Mouse (Mus musculus) forebrain, embryonic 16.5 days (tissue): ENCODE results near the gene Nicn1. TPM values are rescaled to one million over a fixed set of nuclear protein-coding genes. Genes with fewer than 3 reads are reported as not detected.
A peak's percentile ranks its signal among the peaks of the same experiment; 100 is the strongest.
"Not testable (repeated sequence)": the region's sequence is repeated elsewhere in the genome, so short reads cannot be mapped to it uniquely, and the experiment has no call there.

ENCODE experiments used
- ATAC-seq: fragments of 200-750 bp; cut with Nextera tagmentation; 2 replicates; pipeline ENCODE4 v1.8.0; 2017; ENCODE audit warnings: mild to moderate bottlenecking, moderate library complexity
- H3K27ac ChIP-seq: fragments of 300-500 bp; sonication (generic); 2 replicates; pipeline ENCODE4 v1.5.1; 2014; ENCODE audit warnings: low read length, control low read depth
- H3K27me3 ChIP-seq: fragments of 300-500 bp; sonication (generic); replicated peaks from 2 replicates; pipeline ENCODE4 v1.6.1; 2014; ENCODE audit warnings: low read length; ENCODE audit not compliant: control insufficient read depth, insufficient read depth
- H3K36me3 ChIP-seq: fragments of 300-500 bp; sonication (generic); 2 replicates; pipeline ENCODE4 v1.6.1; 2014; ENCODE audit not compliant: control insufficient read depth, insufficient read depth
- H3K4me1 ChIP-seq: fragments of 300-500 bp; sonication (generic); replicated peaks from 2 replicates; pipeline ENCODE4 v1.6.1; 2014; ENCODE audit warnings: low read length; ENCODE audit not compliant: control insufficient read depth, insufficient read depth
- H3K4me2 ChIP-seq: fragments of 300-500 bp; sonication (generic); 2 replicates; pipeline ENCODE4 v1.6.1; 2014; ENCODE audit warnings: mild to moderate bottlenecking, low read length, control low read depth
- H3K4me3 ChIP-seq: fragments of 300-500 bp; sonication (generic); replicated peaks from 2 replicates; pipeline ENCODE4 v1.5.1; 2014; ENCODE audit warnings: mild to moderate bottlenecking, low read length, control low read depth
- H3K9ac ChIP-seq: fragments of 300-500 bp; sonication (generic); replicated peaks from 2 replicates; pipeline ENCODE4 v1.6.1; 2014; ENCODE audit warnings: low read depth, low read length, control low read depth
- H3K9me3 ChIP-seq: fragments of 300-500 bp; sonication (generic); 2 replicates; pipeline ENCODE4 v1.6.1; 2016; ENCODE audit warnings: low read length; ENCODE audit not compliant: control insufficient read depth
- WGBS: fragments of 180-500 bp; shearing (Covaris S2); extraction: QIAGEN DNeasy Blood & Tissue Kit; methylation state at CpG from one replicate; pipeline ENCODE4 v1.1.7; 2014; 5-methylcytosine and 5-hydroxymethylcytosine counted together
- polyA plus RNA-seq: library from polyadenylated mRNA; unstranded; fragments of >200 nt; fragmentation: Nextera tagmentation; extraction: Ambion mirVana; gene quantifications from 2 replicates; pipeline ENCODE4 v1.2.1, GENCODE M21; 2015

Nicn1 gene
- polyA plus RNA-seq, 1 experiment from 2014 or later = 158 TPM

DNA sequence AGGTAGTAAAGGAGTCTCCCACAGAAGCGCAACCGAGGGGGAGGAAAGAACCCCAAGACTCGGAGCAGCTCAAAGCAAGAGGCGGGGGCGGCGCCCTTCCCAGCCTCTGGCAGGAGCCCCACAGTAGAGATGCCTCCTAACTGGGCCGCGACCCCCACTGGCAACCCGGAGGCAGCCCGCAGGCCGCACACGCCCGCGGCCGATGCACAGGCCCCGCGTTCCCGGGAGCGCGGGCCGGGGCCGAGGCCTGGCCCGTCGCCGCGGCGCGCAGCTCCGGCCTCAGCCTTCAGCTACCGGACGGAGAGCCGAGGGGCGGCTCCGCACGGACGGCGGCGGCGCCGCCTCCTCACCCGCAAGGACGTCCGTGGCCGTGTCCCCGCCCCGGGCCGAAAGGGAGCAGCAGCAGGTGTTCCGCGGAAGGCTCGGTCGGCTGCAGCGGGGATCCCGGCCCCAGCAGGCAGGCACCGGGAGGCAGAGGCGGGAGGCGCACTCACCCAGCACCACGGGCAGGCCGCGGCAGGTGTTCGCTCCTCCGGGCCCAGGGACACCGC, 27.0 kb upstream of the Nicn1 start:
- Histone ChIP-seq H3K4me3 (peak overlapping the region; percentile 95), H3K27ac (peak overlapping the region; percentile 86), H3K9me3 (no peaks in the 10 kb centered on the region), H3K4me1 (peaks cover 24% of the 10 kb centered on the region), H3K27me3 (no peaks in the 10 kb centered on the region), H3K4me2 (peak overlapping the region; percentile 85), H3K36me3 (no peaks in the 10 kb centered on the region), H3K9ac (peak overlapping the region; percentile 86)
- WGBS = under 1% methylated on average over 57 of the region's 62 CpGs
- ATAC-seq = peak; percentile 59

GRCm38 (mm10) chr9:108263690-108264190, 26.5 kb upstream of the Nicn1 start, which contains the start of gene Dag1:
Gene Dag1 (minus strand): TSS chr9:108263958.
- H3K4me1 ChIP-seq = peaks cover 24% of the 10 kb centered on the region
- no peaks in the 10 kb centered on the region for H3K9me3 ChIP-seq
- H3K9ac ChIP-seq = peak within 1 kb of the TSS; percentile 86
- peak within 1 kb of the TSS; percentile 85 for H3K4me2 ChIP-seq
- peak within 1 kb of the TSS; percentile 86 for H3K27ac ChIP-seq
- peak; percentile 99 for ATAC-seq
- H3K4me3 ChIP-seq = peak within 1 kb of the TSS; percentile 95
- no peaks in the 10 kb centered on the region for H3K27me3 ChIP-seq
- under 1% methylated on average over 61 of the region's 71 CpGs for WGBS
- H3K36me3 ChIP-seq = no peaks in the 10 kb centered on the region

DNA sequence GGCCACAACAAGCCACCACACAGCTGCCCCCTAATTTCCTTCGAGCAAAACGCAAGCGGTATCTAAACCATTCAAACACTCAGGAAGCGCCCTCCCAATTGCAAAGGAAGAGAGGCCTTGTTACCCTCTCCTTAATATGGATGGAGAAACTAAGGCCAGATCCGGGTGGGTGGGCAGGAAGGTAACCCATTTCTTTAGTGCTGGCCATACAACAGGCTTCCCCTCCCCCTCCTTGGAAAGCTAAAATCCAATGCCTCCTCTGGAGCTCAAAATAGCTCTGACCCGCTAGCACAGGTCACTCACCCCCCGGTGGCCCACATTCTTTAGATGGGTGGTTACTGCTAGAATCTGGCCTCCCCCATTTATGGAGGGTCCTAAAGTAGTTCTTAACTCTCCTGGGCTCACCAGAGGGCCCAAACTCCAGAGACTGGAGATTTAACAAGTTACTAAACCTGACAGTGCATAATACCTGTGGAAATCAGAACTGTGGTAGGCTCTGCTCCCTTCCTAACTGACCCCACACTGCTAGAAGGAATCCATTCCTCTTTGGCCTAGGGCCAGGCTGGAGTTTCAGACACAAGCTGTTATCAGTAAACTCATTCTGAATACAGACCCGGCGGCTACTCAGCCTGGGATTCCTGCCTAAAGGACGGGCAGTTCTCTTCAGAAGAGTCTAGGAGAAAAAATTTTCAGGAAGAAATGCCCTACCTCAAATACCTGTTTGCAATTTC, 25.9 kb upstream of the Nicn1 start:
- H3K27ac ChIP-seq = peak overlapping the region; percentile 76
- H3K9ac ChIP-seq = peak overlapping the region; percentile 52
- no peaks in the 10 kb centered on the region for H3K36me3 ChIP-seq
- no peaks in the 10 kb centered on the region for H3K9me3 ChIP-seq
- peak overlapping the region; percentile 85 for H3K4me2 ChIP-seq
- peaks cover 24% of the 10 kb centered on the region for H3K4me1 ChIP-seq
- peak overlapping the region; percentile 95 for H3K4me3 ChIP-seq
- WGBS = 14% methylated on average over 10 of the region's 10 CpGs
- no peaks in the 10 kb centered on the region for H3K27me3 ChIP-seq
- ATAC-seq = no peak

GRCm38 (mm10) chr9:108266261-108266935, 23.8 kb upstream of the Nicn1 start:
- H3K9ac ChIP-seq = no peak overlapping the region
- H3K9me3 ChIP-seq = no peaks in the 10 kb centered on the region
- H3K4me3 ChIP-seq = no peak overlapping the region
- no peaks in the 10 kb centered on the region for H3K36me3 ChIP-seq
- H3K27ac ChIP-seq = no peak overlapping the region
- H3K4me1 ChIP-seq = peaks cover 23% of the 10 kb centered on the region
- no peaks in the 10 kb centered on the region for H3K27me3 ChIP-seq
- 73% methylated on average over 10 of the region's 10 CpGs for WGBS
- no peak for ATAC-seq
- no peak overlapping the region for H3K4me2 ChIP-seq

DNA sequence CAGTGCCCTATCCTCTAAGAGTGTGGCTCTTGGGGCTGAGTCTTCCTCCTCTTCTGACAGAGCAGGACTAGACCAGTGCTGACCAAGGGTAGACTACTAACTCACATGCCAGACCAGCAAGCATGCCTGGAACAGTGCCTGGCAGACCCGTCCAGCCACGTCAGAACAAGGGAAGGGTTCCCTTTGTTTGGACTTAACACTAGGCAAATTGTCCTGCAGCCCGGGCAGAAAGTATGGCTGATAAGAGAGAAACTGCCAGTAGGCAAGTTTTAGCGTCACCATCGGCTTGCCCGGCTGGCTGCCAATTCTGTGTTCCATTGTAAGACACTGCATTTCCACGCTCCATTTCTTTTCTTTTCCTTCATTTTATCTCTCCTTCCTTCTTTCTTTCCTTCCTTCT, 22.5 kb upstream of the Nicn1 start:
- H3K9ac ChIP-seq = no peak overlapping the region
- H3K4me2 ChIP-seq = no peak overlapping the region
- ATAC-seq = no peak
- WGBS = 73% methylated on average over 7 of the region's 7 CpGs
- no peaks in the 10 kb centered on the region for H3K9me3 ChIP-seq
- H3K4me1 ChIP-seq = peaks cover 10% of the 10 kb centered on the region
- no peak overlapping the region for H3K4me3 ChIP-seq
- H3K27me3 ChIP-seq = no peaks in the 10 kb centered on the region
- no peak overlapping the region for H3K27ac ChIP-seq
- no peaks in the 10 kb centered on the region for H3K36me3 ChIP-seq

- 79% methylated on average over 6 of the region's 7 CpGs for WGBS
- H3K27me3 ChIP-seq, H3K9me3 ChIP-seq, H3K4me2 ChIP-seq, H3K36me3 ChIP-seq, H3K4me1 ChIP-seq, H3K27ac ChIP-seq, ATAC-seq, H3K9ac ChIP-seq, H3K4me3 ChIP-seq: not testable (repeated sequence)
Observed at GRCm38 (mm10) chr9:108268701-108269100, 21.5 kb upstream of the Nicn1 start.

DNA sequence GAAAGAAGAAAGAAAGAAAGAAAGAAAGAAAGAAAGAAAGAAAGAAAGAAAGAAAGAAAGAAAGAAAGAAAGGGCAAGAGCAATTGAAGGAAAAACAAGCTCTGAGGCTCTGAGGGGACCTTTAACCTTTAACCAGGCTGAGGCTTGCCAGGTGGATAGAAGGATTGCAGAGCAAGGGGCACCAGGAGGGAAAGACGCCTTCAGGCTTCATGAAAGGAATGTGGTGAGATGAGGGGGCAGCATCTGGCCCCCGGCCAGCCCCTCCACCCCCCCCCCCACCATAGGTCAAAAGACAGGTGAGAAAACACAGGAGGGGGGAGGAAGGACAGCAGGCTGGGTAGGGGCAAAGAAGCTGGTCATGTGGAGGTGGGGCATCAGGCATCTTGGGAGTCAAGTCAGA, 18.3 kb upstream of the Nicn1 start:
- Histone ChIP-seq H3K9ac (no peak overlapping the region), H3K4me1 (no peaks in the 10 kb centered on the region), H3K4me3 (no peak overlapping the region), H3K4me2 (no peak overlapping the region), H3K27me3 (no peaks in the 10 kb centered on the region), H3K36me3 (no peaks in the 10 kb centered on the region), H3K9me3 (no peaks in the 10 kb centered on the region), H3K27ac (no peak overlapping the region)
- ATAC-seq = no peak
- WGBS = 64% methylated on average over 2 of the region's 2 CpGs

DNA sequence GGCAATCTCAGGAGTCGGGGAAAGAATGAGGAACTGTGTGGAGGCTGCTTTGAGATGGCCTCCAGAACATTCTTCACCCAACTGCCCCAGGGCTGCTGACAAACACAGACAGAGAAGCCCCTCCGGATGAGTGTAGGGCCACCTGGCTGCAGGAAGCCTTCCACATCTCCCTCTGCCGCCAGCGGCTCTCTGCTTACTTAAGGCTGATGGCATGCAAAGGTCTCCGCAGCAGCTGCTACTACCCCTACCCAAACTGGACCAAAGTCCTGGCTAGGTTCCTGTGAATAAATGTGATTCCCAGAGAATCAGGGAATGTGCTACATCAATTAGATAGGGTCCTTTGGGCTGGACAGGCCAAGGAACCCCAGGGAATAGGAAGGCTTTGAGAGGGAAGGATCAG, 17.5 kb upstream of the Nicn1 start:
- ATAC-seq = no peak

DNA sequence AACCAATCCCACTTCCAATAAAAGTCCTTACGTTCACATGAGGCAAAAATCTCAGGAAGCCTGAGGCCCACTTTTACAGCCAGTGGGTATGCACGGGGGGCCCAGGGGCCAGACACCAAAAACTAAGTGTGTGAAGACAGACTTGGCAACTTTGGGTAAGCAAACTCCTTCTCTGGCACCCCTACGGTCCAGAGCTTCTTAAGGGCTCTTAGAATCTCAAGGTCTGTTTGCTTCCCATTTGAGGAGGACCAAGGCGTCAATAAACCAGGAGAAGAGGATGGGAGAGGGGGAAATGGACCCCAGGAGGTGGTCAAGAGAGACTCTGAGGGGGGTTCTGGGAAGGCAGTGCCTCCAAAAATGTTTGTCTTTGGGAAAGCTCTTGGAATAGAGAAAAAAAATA, 16.7 kb upstream of the Nicn1 start:
- Histone ChIP-seq H3K4me1 (no peaks in the 10 kb centered on the region), H3K9ac (no peak overlapping the region), H3K27ac (no peak overlapping the region), H3K4me2 (no peak overlapping the region), H3K9me3 (no peaks in the 10 kb centered on the region), H3K36me3 (no peaks in the 10 kb centered on the region), H3K4me3 (no peak overlapping the region), H3K27me3 (no peaks in the 10 kb centered on the region)
- WGBS = 76% methylated on average over 4 of the region's 4 CpGs
- no peak for ATAC-seq

More for the DNA sequence above, 17.5 kb upstream of the Nicn1 start:
- Histone ChIP-seq H3K9me3 (no peaks in the 10 kb centered on the region), H3K4me2 (no peak overlapping the region), H3K36me3 (no peaks in the 10 kb centered on the region), H3K9ac (no peak overlapping the region), H3K27me3 (no peaks in the 10 kb centered on the region), H3K27ac (no peak overlapping the region), H3K4me3 (no peak overlapping the region), H3K4me1 (no peaks in the 10 kb centered on the region)
- WGBS = 77% methylated on average over 5 of the region's 5 CpGs
